Mouse (Mus musculus) right cerebral cortex, postnatal 36 days (tissue): Measurements from ENCODE around the gene Fzd2.
"Not testable (repeated sequence)": the region's sequence is repeated elsewhere in the genome, so short reads cannot be mapped to it uniquely, and the experiment has no call there.

Experiments
- DNase-seq, 2 experiments: peaks; one replicate each; pipeline ENCODE4 v3.0.0; 2022; ENCODE audit warnings: low spot score in 2 of 2, mixed read lengths in 1 of 2

Gene Fzd2

GRCm38 (mm10) chr11:102581281-102582015 lies 22.7 kb upstream of the Fzd2 start:
- DNase-seq = no peak

DNA sequence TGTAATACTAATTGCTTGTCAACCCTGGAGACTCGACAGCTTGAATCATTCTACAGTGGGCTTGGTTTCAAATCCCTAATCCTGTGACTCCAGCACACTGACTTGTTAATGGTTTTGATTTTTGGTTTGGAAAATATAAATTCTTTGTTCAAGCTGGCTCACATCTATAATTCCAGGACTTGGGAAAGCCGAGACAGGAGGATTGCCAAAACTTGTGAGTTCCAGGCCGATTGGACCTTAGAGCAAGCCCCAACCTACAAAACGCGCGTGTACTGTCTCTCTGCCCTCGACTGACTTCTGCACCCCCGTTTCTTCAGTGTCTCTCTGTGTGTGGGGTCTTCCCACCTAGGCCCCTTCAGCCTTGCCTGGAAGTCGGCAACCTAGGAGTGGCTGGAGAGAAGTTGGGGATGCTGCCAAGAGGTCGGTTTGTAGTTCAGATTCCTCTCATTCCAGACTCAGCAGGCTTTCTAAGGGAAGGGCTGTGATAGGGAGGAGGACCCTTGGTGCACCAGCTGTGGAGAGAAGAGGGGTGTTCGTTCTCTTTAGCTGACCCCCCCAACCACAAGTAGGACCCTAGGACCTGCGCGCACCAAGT lies 22.1 kb upstream of the Fzd2 start:
- no peak for DNase-seq

- no peak for DNase-seq
Observed at GRCm38 (mm10) chr11:102582736-102583135, 21.5 kb upstream of the Fzd2 start.

DNA sequence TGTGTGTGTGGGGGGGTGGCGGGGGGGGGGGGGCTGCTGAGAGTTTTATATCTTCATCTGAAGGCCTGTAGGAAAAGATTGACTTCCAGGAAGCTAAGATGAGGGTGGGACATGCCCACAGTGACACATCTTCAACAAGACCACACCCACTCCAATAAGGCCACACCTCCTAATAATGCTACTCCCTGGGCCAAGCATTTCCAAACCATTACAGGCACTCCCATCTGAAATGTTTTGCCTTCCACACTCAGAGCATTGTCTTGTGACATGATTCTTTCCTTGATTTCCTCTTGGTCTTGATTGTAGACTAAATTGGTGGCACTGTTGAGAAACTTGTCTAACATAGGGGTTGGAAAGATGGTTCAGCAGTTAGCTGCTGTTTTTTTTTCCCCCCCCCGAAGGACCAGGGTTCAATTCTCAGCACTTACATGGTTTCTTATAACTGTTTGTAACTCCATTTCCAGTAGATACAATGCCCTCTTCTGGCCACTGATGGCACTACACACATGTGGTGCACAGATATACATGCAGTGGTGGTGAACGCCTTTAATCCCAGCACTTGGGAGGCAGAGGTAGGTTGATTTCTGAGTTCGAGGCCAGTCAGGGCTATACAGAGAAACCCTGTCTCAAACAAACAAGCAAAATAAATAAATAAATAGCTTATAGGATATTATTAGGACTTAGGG lies 17.6 kb upstream of the Fzd2 start:
- DNase-seq = no peak

- DNase-seq = no peak
Observed at GRCm38 (mm10) chr11:102587554-102587953, 16.6 kb upstream of the Fzd2 start.

GRCm38 (mm10) chr11:102595341-102595820 lies 8.8 kb upstream of the Fzd2 start:
- no peak for DNase-seq

DNA sequence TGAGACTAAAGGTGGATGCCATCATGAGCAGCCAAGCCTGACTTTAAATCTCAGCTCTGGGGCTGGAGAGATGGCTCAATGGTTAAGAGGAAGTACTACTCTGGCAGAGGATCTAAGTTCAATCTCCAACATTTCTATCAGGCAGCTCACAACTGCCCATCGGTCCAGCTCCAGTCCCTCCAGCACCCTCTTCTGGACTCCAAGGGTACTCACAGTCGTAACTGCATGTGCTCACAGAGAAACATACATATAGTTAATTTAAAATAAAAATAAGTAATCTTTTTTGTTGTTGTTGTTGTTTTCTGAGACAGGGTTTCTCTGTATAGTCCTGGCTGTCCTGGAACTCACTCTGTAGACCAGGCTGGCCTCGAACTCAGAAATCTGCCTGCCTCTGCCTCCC lies 4.3 kb upstream of the Fzd2 start:
- DNase-seq = no peak

GRCm38 (mm10) chr11:102602816-102603495 lies 1.2 kb upstream of the Fzd2 start:
- no peak for DNase-seq

DNA sequence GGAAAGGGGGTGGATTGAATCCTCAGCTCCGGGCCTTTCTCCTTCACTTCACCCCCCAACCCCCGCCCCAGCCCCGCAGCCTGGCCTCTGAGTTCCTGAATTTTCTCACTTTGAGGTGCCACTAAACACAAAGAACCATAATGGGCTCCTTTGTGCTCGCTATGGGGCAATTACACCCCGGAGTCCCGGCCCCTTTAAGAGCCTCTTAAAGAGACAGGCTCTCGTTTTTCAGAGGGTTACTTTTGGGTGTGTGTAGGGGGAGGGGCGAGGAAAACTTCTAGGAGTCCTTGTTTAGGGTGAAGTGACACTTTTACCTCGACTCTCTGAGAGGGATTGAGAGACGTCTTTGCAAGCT lies 723 bp upstream of the Fzd2 start:
- DNase-seq = no peak

- DNase-seq = peak; percentile 18 to 30
Observed at GRCm38 (mm10) chr11:102604777-102605552, 769 bp downstream of the Fzd2 start.

GRCm38 (mm10) chr11:102605553-102606416 lies 1.6 kb downstream of the Fzd2 start:
- DNase-seq = no peak

- no peak for DNase-seq
Observed at GRCm38 (mm10) chr11:102606751-102607171, 2.6 kb downstream of the Fzd2 start.

DNA sequence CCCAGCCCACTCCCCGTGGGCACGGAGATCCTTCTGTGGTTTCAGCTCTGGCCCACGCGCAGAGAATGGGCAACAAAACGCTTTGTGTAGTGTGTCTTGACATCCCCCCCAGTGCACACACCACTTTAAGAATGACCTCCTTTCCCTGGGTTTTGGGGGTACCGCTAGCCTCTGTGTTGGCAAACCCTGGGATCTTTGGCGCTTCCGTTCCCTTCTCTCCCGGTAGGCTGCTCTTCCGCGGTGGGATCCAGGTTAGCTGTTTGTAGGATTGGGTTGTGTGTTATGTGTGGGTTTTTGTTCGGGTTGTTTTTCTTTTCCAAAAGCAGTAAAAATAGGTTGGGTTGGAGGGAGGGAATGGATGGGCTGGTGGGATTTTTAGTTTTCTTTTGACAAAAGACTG lies 3.0 kb downstream of the Fzd2 start:
- DNase-seq = not testable (repeated sequence)

DNA sequence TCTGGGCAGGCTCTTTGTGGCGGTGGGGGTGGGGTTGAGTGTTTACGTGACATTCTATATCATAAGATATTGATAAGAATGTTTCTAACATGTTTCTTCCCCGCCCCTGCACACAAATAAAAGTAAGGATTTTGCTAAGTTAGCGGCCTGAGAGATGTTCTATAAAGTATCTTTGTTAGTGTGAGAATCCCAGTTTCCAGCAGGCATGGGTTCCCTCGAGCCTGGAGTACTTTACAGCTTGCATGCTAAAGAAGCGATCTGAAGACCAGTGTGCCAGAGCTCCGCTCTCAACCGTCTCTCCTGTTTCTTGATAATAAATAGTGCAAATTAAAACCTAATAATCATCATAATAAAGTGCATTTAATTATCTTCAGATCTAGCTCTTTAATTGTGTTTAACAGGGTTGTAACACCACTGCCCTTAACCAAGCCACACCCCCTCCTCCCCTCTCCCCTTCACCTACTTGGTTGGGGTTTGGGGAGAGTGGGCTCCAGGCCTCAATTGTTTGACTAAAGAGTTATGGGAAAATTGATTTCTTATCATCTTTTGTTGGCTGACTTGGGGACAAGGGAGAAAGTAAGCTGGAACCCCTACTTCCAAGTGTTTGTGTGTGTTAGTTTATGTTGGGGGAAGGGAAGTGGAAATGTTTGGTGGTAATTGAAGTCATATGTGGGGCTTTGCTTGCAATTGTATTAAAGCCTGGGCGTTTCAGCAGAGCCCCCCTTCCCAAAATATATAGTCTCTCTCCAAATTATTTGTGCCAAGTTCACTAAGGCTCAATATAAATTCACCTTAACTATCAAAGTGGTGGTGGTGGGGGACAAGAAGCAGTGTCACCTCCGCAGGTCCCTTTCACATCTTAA lies 3.7 kb downstream of the Fzd2 start:
- DNase-seq = no peak

- DNase-seq = no peak
Observed at GRCm38 (mm10) chr11:102608691-102609090, 4.5 kb downstream of the Fzd2 start.

DNA sequence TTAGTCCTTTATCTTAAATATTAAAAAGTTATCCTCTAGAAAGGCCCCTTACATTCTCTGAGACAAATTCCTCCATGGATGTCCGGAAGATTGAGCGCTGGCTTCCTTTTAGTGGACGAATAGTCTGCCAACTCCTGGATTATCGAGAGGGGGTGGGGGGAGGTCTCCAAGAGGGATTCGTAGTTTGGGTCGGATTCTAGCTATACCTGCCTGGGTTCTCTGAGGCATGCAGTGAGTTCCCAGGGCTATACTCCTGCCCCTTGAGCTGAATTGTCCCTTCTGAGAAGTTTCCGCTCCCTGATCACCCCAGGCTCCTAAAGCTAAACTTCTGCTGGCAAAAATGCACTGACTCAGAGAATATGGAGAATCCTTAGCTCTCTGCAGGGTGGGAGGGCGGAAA lies 5.3 kb downstream of the Fzd2 start:
- DNase-seq = no peak

DNA sequence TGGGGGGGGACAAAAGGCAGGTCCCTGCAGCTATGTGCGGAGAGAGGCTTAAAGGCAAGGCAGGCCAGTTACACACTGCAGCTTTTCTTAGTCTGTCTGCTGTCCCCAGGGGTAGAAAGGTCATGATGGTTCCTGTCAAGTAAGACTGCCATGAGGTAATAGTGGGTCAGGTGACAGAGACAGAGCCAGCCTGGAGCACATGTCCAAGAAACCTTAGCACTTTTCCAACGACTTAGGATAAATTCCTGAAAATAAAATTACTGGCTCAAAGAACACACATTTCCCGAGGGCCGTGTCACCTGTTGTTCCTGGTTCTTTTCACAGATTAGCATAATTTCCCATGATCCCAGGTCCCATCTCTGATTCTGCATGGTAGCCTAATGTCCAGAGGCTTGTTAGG lies 6.1 kb downstream of the Fzd2 start:
- no peak for DNase-seq

DNA sequence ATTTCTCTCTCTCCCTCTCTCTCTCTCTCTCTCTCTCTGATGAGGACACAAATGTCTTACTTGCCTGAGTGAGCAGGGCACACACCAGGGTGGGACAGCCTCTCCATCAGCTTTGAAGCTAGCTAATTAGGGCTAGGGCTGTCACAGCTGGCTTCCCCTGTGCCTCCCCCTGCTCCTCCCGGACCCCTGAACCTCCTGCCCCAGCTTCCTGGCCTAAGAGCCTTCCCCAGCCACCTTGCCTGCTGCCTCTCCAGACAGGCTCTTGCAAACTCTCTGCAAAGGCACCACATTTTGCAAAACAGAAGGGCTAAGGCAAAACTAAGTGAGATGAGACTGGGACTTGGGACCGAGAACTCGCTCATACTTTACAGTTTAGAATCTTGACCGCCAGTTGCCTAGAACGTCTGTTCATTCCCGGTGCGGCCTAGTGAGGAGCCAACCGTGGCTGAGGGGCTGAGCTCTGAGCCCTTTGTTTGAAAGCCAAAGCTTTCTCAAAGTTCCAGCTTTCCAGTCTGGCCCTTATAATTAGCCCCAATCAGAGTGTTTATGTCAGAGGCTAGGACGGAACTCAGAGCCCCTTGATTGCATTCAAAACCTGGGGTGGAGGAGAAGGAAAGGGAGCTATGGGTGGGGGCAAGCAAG lies 6.6 kb downstream of the Fzd2 start:
- DNase-seq = no peak

DNA sequence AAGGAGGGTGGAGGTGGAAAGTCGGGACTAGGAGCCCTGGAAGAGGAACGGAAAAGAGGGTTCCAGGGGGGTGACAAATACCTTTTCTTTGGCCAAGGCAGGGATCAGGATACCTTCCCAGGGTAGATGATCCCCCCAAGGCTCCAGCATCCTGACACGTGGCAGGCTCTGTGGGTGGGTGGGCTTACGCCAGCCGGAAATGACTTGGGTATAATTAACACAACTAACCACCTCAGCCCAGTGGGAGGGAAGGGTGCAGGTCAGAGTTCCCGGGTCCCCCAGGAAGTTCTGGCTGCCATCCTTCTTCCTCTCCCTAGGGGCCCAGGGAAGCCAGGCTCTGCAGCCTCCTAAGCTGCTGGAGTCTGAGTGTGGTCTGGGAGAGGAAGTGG lies 7.1 kb downstream of the Fzd2 start:
- no peak for DNase-seq
